Mouse (Mus musculus): ENCODE measurements around the gene Poldip3. TPM values are rescaled to one million over a fixed set of nuclear protein-coding genes. Genes with fewer than 3 reads are reported as not detected.
"Not testable (repeated sequence)": the region's sequence is repeated elsewhere in the genome, so short reads cannot be mapped to it uniquely, and the experiment has no call there.

Poldip3 gene
- polyA plus RNA-seq, 1 experiment from 2014 or later: 174 TPM

DNA sequence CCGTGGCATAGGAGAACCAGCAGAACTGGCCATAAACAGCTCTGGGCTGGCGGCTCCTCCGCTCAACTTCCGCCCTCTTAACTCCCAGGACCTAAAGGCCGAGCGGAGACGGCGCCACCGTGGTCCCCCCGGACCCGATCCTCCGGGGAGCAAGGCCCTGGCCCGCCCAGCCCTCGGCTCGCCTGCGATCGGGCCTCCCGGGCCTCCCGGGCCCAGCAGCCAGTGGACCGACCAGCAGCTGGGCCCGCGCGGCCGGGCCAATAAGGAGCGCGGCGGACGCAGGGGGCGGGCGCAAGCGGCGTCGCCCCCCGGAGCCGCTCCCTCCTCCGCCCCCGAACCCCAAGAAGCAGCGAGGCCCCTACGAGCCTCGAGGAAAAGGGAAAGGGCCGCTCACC lies 386 bp downstream of the Poldip3 start:
- Histone ChIP-seq H3K27me3 (ENCODE audit: control insufficient read depth, insufficient read depth, low read length) (no peaks in the 10 kb centered on the region), H3K4me2 (ENCODE audit: low read length) (peak overlapping the region; percentile 88), H3K27ac (replicated peaks; ENCODE audit: low read depth, low read length) (peak overlapping the region; percentile 99), H3K9me3 (ENCODE audit: control insufficient read depth, low read length) (no peaks in the 10 kb centered on the region), H3K36me3 (ENCODE audit: control insufficient read depth, insufficient read depth, low read length) (peaks cover 11% of the 10 kb centered on the region), H3K4me3 (replicated peaks; ENCODE audit: low read depth, low read length) (peak overlapping the region; percentile 97), H3K4me1 (ENCODE audit: control insufficient read depth, insufficient read depth, low read length) (peaks cover 9% of the 10 kb centered on the region), H3K9ac (replicated peaks; ENCODE audit: low read length) (peak overlapping the region; percentile 87)
- DNase-seq (no peak), ATAC-seq (ENCODE audit: low FRiP score, low TSS enrichment) (peak; percentile 81)
- WGBS: under 1% methylated on average over 39 of the region's 41 CpGs

DNA sequence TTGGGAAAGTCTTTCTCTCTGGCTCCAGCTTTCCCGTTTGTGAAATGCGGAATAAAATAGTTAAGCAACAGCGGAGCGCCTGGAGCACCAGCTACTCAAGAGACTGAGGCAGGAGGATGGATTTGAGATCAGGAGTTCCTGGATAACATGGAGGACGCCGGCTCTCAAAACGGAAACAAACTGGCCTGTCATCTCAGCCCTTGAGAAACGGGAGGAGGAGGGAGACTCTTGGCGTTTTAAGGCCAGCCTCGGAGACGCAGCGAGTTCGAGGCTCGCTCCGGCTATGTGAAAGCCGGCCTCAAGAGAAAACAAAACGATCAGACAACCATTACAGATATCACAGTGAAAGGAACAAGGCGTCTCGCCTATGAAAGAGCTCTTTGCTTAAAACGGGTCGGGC lies 789 bp downstream of the Poldip3 start:
- ATAC-seq (ENCODE audit: low FRiP score, low TSS enrichment) (no peak), DNase-seq (no peak)

DNA sequence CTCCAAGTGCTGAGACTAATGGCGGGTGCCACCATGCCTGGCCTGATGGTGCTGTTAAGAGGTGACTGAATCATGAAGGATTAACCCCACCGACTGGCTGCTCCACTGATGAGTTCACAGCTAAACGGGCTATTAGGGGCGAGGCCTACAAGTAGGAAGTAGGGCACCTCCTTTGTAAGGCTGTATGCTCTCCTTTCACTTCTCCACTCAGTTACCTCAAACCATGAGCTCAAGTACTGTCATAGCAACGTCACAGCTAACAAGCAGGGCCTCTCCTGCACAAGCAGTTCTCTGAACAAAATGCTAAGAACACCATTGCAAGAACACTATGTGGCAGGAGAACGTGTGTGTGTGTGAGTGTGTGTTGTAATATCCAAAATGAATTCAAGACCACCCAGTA lies 3.6 kb downstream of the Poldip3 start:
- ATAC-seq (ENCODE audit: low FRiP score, low TSS enrichment) (no peak), DNase-seq (no peak)
- H3K27me3 ChIP-seq (ENCODE audit: control insufficient read depth, insufficient read depth, low read length): no peaks in the 10 kb centered on the region
- H3K36me3 ChIP-seq (ENCODE audit: control insufficient read depth, insufficient read depth, low read length): peaks cover 7% of the 10 kb centered on the region
- H3K9me3 ChIP-seq (ENCODE audit: control insufficient read depth, low read length): no peaks in the 10 kb centered on the region
- 93% methylated on average over 6 of the region's 6 CpGs for WGBS
- no peak overlapping the region for H3K4me2 ChIP-seq (ENCODE audit: low read length)
- no peak overlapping the region for H3K9ac ChIP-seq (replicated peaks; ENCODE audit: low read length)
- H3K4me1 ChIP-seq (ENCODE audit: control insufficient read depth, insufficient read depth, low read length): peaks cover 17% of the 10 kb centered on the region
- H3K4me3 ChIP-seq (replicated peaks; ENCODE audit: low read depth, low read length): no peak overlapping the region
- H3K27ac ChIP-seq (replicated peaks; ENCODE audit: low read depth, low read length): no peak overlapping the region

More for the DNA sequence above, 789 bp downstream of the Poldip3 start:
- Histone ChIP-seq H3K9ac (replicated peaks; ENCODE audit: low read length) (peak overlapping the region; percentile 87), H3K4me3 (replicated peaks; ENCODE audit: low read depth, low read length) (peak overlapping the region; percentile 97), H3K27me3 (ENCODE audit: control insufficient read depth, insufficient read depth, low read length) (no peaks in the 10 kb centered on the region), H3K9me3 (ENCODE audit: control insufficient read depth, low read length) (no peaks in the 10 kb centered on the region), H3K4me1 (ENCODE audit: control insufficient read depth, insufficient read depth, low read length) (peaks cover 9% of the 10 kb centered on the region), H3K27ac (replicated peaks; ENCODE audit: low read depth, low read length) (peak overlapping the region; percentile 99), H3K36me3 (ENCODE audit: control insufficient read depth, insufficient read depth, low read length) (peaks cover 9% of the 10 kb centered on the region), H3K4me2 (ENCODE audit: low read length) (peak overlapping the region; percentile 88)
- WGBS: 3% methylated on average over 21 of the region's 21 CpGs

DNA sequence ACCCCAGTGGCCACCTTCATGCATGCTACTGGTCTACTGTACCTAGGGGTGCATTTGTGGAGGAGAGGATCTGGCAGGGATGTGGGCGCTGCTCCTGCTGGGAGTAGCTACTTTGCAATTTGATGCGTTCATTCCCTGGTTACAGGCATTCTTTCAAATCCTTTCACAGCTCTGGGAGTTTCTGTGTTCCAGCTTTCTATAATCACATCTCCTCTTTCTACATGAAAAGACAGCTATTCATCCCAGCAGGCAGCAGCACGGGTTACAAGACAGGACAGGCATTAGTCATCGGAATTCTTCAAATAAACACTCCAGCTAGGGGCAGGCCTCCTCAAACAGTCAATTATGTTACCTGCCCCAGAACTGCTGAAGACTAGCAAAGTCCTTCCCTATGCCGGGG lies 6.3 kb downstream of the Poldip3 start:
- peaks cover 16% of the 10 kb centered on the region for H3K36me3 ChIP-seq (ENCODE audit: control insufficient read depth, insufficient read depth, low read length)
- DNase-seq: peak; percentile 10
- peaks cover 11% of the 10 kb centered on the region for H3K4me1 ChIP-seq (ENCODE audit: control insufficient read depth, insufficient read depth, low read length)
- H3K9ac ChIP-seq (replicated peaks; ENCODE audit: low read length): no peak overlapping the region
- no peak overlapping the region for H3K4me3 ChIP-seq (replicated peaks; ENCODE audit: low read depth, low read length)
- H3K27ac ChIP-seq (replicated peaks; ENCODE audit: low read depth, low read length): 0 out of 2 replicates have a peak overlapping the region, but pooled peaks have one; percentile 41
- no peak for ATAC-seq (ENCODE audit: low FRiP score, low TSS enrichment)
- H3K9me3 ChIP-seq (ENCODE audit: control insufficient read depth, low read length): no peaks in the 10 kb centered on the region
- 36% methylated on average over 5 of the region's 5 CpGs for WGBS
- no peak overlapping the region for H3K4me2 ChIP-seq (ENCODE audit: low read length)
- H3K27me3 ChIP-seq (ENCODE audit: control insufficient read depth, insufficient read depth, low read length): no peaks in the 10 kb centered on the region

DNA sequence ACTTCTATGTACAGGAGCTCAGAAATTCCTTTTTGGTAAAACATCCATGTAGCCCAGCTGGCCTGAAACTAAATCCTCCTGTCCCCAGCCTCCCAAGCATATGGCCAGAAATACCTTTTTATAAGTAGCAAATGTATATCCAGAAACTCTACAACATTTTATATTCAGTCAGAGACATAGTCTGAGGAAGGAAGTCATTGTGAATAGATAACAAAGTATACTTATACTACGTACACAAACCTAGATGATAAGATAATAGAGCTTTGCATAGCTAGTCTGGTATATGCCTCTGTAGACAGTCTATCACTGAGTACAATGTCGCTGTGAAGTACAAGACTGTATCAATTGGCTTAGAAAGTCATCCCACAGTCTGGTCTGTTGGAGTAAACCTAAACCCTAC lies 13.5 kb downstream of the Poldip3 start:
- Histone ChIP-seq H3K27me3 (ENCODE audit: control insufficient read depth, insufficient read depth, low read length) (no peaks in the 10 kb centered on the region), H3K9ac (replicated peaks; ENCODE audit: low read length) (no peak overlapping the region), H3K4me3 (replicated peaks; ENCODE audit: low read depth, low read length) (no peak overlapping the region), H3K4me2 (ENCODE audit: low read length) (no peak overlapping the region), H3K9me3 (ENCODE audit: control insufficient read depth, low read length) (no peaks in the 10 kb centered on the region), H3K4me1 (ENCODE audit: control insufficient read depth, insufficient read depth, low read length) (no peaks in the 10 kb centered on the region), H3K36me3 (ENCODE audit: control insufficient read depth, insufficient read depth, low read length) (peaks cover 79% of the 10 kb centered on the region), H3K27ac (replicated peaks; ENCODE audit: low read depth, low read length) (no peak overlapping the region)
- WGBS: 96% methylated on average over 2 of the region's 2 CpGs
- ATAC-seq (ENCODE audit: low FRiP score, low TSS enrichment) (no peak), DNase-seq (no peak)

DNA sequence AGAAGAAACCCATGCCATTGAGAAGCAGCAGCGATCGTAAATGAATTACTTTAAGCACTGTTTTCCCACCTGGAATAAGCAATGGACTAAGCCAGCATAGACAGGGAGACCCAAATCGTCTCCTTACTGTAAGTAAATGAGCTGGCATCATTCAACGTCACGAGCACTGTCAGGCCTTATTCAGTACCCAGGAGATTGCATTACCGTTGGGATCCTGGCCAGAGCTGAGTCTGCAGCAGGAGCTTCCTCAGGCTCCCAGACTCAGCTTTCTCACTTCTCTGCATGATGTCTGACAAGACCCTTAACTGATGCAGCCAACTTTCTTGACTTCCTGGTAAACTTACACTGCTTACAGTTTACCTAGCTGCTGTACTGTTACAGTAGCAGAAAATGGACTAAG lies 14.5 kb downstream of the Poldip3 start:
- H3K4me1 ChIP-seq (ENCODE audit: control insufficient read depth, insufficient read depth, low read length): no peaks in the 10 kb centered on the region
- H3K27ac ChIP-seq (replicated peaks; ENCODE audit: low read depth, low read length): no peak overlapping the region
- ATAC-seq (ENCODE audit: low FRiP score, low TSS enrichment): no peak
- H3K27me3 ChIP-seq (ENCODE audit: control insufficient read depth, insufficient read depth, low read length): no peaks in the 10 kb centered on the region
- 92% methylated on average over 6 of the region's 6 CpGs for WGBS
- H3K9me3 ChIP-seq (ENCODE audit: control insufficient read depth, low read length): no peaks in the 10 kb centered on the region
- H3K4me2 ChIP-seq (ENCODE audit: low read length): no peak overlapping the region
- peaks cover 88% of the 10 kb centered on the region for H3K36me3 ChIP-seq (ENCODE audit: control insufficient read depth, insufficient read depth, low read length)
- H3K4me3 ChIP-seq (replicated peaks; ENCODE audit: low read depth, low read length): no peak overlapping the region
- DNase-seq: no peak
- H3K9ac ChIP-seq (replicated peaks; ENCODE audit: low read length): no peak overlapping the region

DNA sequence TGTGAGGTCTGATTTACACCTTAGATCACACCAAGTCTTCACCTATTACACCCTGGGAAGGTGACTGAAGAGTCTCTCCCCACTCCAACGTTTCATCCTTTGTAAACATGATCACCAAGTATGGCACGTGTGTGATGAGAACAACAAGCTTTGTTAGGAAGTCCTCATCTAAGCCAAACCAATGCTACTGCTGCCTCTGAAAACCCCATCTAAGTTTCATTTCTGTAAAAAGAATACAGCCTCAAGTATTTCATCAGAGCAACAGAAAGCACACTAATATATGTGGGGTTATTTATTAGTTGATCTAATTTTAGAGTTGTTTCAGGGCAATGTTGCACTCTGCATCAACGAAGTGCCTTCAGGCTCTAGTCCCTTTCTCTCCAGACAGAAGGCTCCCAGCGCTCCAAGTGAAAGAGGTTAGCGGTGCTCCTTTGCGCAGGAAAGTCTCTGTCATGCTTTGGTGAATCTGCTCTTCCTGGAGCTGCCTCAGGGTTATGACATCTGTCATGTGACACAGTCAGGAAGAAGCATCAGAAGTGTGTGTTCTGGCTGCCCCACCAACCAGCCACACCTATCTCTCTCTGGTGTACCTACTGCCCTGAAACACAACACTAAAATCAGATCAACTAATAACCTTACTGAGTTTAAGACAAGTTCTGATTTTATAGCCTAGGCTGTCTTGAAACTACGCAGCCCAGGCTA lies 19.5 kb downstream of the Poldip3 start:
- DNase-seq (no peak), ATAC-seq (ENCODE audit: low FRiP score, low TSS enrichment) (no peak)
- Histone ChIP-seq H3K4me1 (ENCODE audit: control insufficient read depth, insufficient read depth, low read length) (no peaks in the 10 kb centered on the region), H3K4me2 (ENCODE audit: low read length) (no peak overlapping the region), H3K9ac (replicated peaks; ENCODE audit: low read length) (no peak overlapping the region), H3K4me3 (replicated peaks; ENCODE audit: low read depth, low read length) (no peak overlapping the region), H3K36me3 (ENCODE audit: control insufficient read depth, insufficient read depth, low read length) (peaks cover 93% of the 10 kb centered on the region), H3K27me3 (ENCODE audit: control insufficient read depth, insufficient read depth, low read length) (no peaks in the 10 kb centered on the region), H3K27ac (replicated peaks; ENCODE audit: low read depth, low read length) (no peak overlapping the region), H3K9me3 (ENCODE audit: control insufficient read depth, low read length) (no peaks in the 10 kb centered on the region)
- WGBS: 93% methylated on average over 7 of the region's 7 CpGs

DNA sequence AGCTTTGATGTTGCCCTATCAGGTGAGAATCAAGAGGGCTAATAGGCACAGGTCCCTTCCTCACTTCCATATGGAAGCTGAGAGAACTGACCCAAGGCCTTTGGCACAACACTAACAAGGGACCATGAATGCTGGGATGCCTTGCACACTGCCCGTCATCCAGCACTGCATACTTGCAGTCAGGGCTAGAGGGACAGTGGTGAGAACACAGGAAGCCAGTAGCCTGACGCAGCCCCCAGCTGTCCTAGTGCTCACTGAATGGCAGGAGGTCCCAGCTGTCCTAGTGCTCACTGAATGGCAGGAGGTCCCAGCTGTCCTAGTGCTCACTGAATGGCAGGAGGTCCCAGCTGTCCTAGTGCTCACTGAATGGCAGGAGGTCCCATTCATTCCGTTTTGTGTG lies 22.1 kb downstream of the Poldip3 start:
- H3K4me1 ChIP-seq (ENCODE audit: control insufficient read depth, insufficient read depth, low read length); ATAC-seq (ENCODE audit: low FRiP score, low TSS enrichment); H3K9me3 ChIP-seq (ENCODE audit: control insufficient read depth, low read length); H3K9ac ChIP-seq (replicated peaks; ENCODE audit: low read length); H3K4me3 ChIP-seq (replicated peaks; ENCODE audit: low read depth, low read length); DNase-seq; H3K27me3 ChIP-seq (ENCODE audit: control insufficient read depth, insufficient read depth, low read length); H3K4me2 ChIP-seq (ENCODE audit: low read length); H3K27ac ChIP-seq (replicated peaks; ENCODE audit: low read depth, low read length): not testable (repeated sequence)
- 47% methylated on average over 3 of the region's 3 CpGs for WGBS
- peaks cover 67% of the 10 kb centered on the region for H3K36me3 ChIP-seq (ENCODE audit: control insufficient read depth, insufficient read depth, low read length)

DNA sequence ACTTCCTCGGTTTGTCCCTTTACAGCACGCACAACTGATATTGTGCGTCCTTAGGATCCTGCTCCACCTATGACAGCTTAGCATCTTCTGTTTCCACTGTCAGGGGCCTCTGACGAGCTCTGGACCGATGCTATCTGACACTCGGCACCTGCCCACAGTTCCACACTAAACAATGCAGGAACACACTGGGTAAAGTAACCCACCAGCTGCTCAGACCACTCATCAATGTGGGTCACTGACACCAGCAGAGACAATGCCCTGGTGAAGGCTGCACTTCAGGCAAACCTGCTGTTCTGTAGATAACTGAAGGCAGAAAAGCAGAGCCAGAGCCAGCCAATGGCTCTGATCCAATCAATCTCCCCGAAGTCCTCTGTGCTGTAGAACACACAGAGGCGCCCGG lies 22.6 kb downstream of the Poldip3 start:
- DNase-seq (no peak), ATAC-seq (ENCODE audit: low FRiP score, low TSS enrichment) (no peak)
- Histone ChIP-seq H3K9ac (replicated peaks; ENCODE audit: low read length) (no peak overlapping the region), H3K4me1 (ENCODE audit: control insufficient read depth, insufficient read depth, low read length) (peaks cover 2% of the 10 kb centered on the region), H3K27me3 (ENCODE audit: control insufficient read depth, insufficient read depth, low read length) (no peaks in the 10 kb centered on the region), H3K9me3 (ENCODE audit: control insufficient read depth, low read length) (no peaks in the 10 kb centered on the region), H3K27ac (replicated peaks; ENCODE audit: low read depth, low read length) (no peak overlapping the region), H3K4me3 (replicated peaks; ENCODE audit: low read depth, low read length) (no peak overlapping the region), H3K4me2 (ENCODE audit: low read length) (no peak overlapping the region), H3K36me3 (ENCODE audit: control insufficient read depth, insufficient read depth, low read length) (peaks cover 62% of the 10 kb centered on the region)
- WGBS: 83% methylated on average over 9 of the region's 9 CpGs
